Mouse (Mus musculus) CH12.LX (cell line): ENCODE measurements around the gene Thap2. TPM values are rescaled to one million over a fixed set of nuclear protein-coding genes. Genes with fewer than 3 reads are reported as not detected.

Experiments used
- DNase-seq: peaks from one replicate; pipeline ENCODE4 v3.0.0-alpha.2; 2013; ENCODE audit errors: extremely low read depth
- H3K27ac ChIP-seq: 2 replicates; pipeline ENCODE4 v1.5.1; 2012; ENCODE audit warnings: low read depth, mild to moderate bottlenecking, control low read depth, moderate library complexity; ENCODE audit not compliant: insufficient read depth
- H3K27me3 ChIP-seq: replicated peaks from 2 replicates; pipeline ENCODE3; 2012; ENCODE audit warnings: inconsistent platforms
- H3K36me3 ChIP-seq, 2 experiments: replicated peaks in 1 of 2; 2 replicates each; pipeline versions ENCODE3 to v1.6.1; 2012; ENCODE audit warnings: inconsistent platforms in 1 of 2, low read length in 1 of 2, mild to moderate bottlenecking in 1 of 2, mixed read lengths in 1 of 2, moderate library complexity in 1 of 2; ENCODE audit not compliant: control insufficient read depth in 1 of 2, insufficient read depth in 1 of 2
- H3K4me1 ChIP-seq, 2 experiments: 2 replicates each; pipeline ENCODE4 v1.6.1; 2012; ENCODE audit warnings: inconsistent platforms in 1 of 2, moderate library complexity in 1 of 2; ENCODE audit not compliant: insufficient read depth in 2 of 2, control insufficient read depth in 1 of 2
- H3K4me2 ChIP-seq: 2 replicates; pipeline ENCODE4 v1.6.1; 2012; ENCODE audit warnings: low read depth, mild to moderate bottlenecking, control low read depth; ENCODE audit not compliant: poor library complexity, insufficient read depth, severe bottlenecking
- H3K4me3 ChIP-seq, 3 experiments: fragments of 150-350 bp in 1 of 3; sonication (generic) in 1 of 3; replicated peaks in 1 of 3; 2 replicates each; pipeline versions ENCODE3 to v1.5.1; 2011 to 2012; ENCODE audit warnings: low read depth in 2 of 3, low read length in 2 of 3, mild to moderate bottlenecking in 2 of 3, moderate library complexity in 2 of 3, control low read depth in 1 of 3, improper control_type of control experiment in 1 of 3, inconsistent platforms in 1 of 3, mixed read lengths in 1 of 3; ENCODE audit not compliant: poor library complexity in 1 of 3
- H3K79me2 ChIP-seq: replicated peaks from 2 replicates; pipeline ENCODE4 v1.6.1; 2012; ENCODE audit warnings: mild to moderate bottlenecking, moderate library complexity; ENCODE audit not compliant: control insufficient read depth, poor library complexity, insufficient read depth, severe bottlenecking; ENCODE audit errors: extremely low read depth
- H3K9ac ChIP-seq: 2 replicates; pipeline ENCODE4 v1.6.1; 2012; ENCODE audit warnings: low read depth, mild to moderate bottlenecking, control low read depth, moderate library complexity; ENCODE audit not compliant: insufficient read depth
- H3K9me3 ChIP-seq: replicated peaks from 2 replicates; pipeline ENCODE3; 2012; ENCODE audit warnings: low read length, inconsistent platforms, mixed read lengths
- BHLHE40 ChIP-seq: IDR thresholded peaks from 2 replicates; pipeline ENCODE4 v1.6.1; 2011; ENCODE audit warnings: mild to moderate bottlenecking, low read depth, low read length, improper control_type of control experiment
- CHD1 ChIP-seq: IDR thresholded peaks from 2 replicates; pipeline ENCODE4 v1.6.1; 2012; ENCODE audit warnings: low read depth, low read length, improper control_type of control experiment, inconsistent platforms
- CHD2 ChIP-seq: IDR thresholded peaks from 2 replicates; pipeline ENCODE4 v1.6.1; 2011; ENCODE audit warnings: low read length, improper control_type of control experiment
- CTCF ChIP-seq, 2 experiments: IDR thresholded peaks in 1 of 2; conservative IDR thresholded peaks in 1 of 2; 2 replicates each; pipeline ENCODE4 v1.5.1; 2011 to 2012; ENCODE audit warnings: low read depth in 2 of 2, low read length in 2 of 2, improper control_type of control experiment in 1 of 2, inconsistent platforms in 1 of 2, mild to moderate bottlenecking in 1 of 2, moderate library complexity in 1 of 2
- EP300 ChIP-seq: IDR thresholded peaks from 2 replicates; pipeline ENCODE4 v1.6.1; 2011; ENCODE audit warnings: low read length, improper control_type of control experiment
- ETS1 ChIP-seq: conservative IDR thresholded peaks from 2 replicates; pipeline ENCODE4 v1.6.1; 2012; ENCODE audit warnings: low read depth, mild to moderate bottlenecking, inconsistent platforms, low read length, improper control_type of control experiment, moderate library complexity
- GABPA ChIP-seq: IDR thresholded peaks from 2 replicates; pipeline ENCODE4 v1.6.1; 2012; ENCODE audit warnings: low read depth, low read length, improper control_type of control experiment, inconsistent platforms; ENCODE audit not compliant: insufficient replicate concordance
- HCFC1 ChIP-seq: IDR thresholded peaks from 2 replicates; pipeline ENCODE4 v1.6.1; 2012; ENCODE audit warnings: low read depth, mild to moderate bottlenecking, inconsistent platforms, low read length, improper control_type of control experiment
- IRF4 ChIP-seq: IDR thresholded peaks from 2 replicates; pipeline ENCODE4 v1.6.1; 2014; ENCODE audit warnings: low read depth, mild to moderate bottlenecking, inconsistent platforms, low read length, improper control_type of control experiment
- JUN ChIP-seq: IDR thresholded peaks from 2 replicates; pipeline ENCODE4 v1.6.1; 2011; ENCODE audit warnings: low read depth, mild to moderate bottlenecking, low read length, improper control_type of control experiment, moderate library complexity; ENCODE audit not compliant: insufficient read depth
- KAT2A ChIP-seq: IDR thresholded peaks from 2 replicates; pipeline ENCODE4 v1.6.1; 2012; ENCODE audit warnings: low read length, improper control_type of control experiment, inconsistent platforms; ENCODE audit not compliant: insufficient replicate concordance
- MAFK ChIP-seq: IDR thresholded peaks from 2 replicates; pipeline ENCODE4 v1.6.1; 2011; ENCODE audit warnings: low read length, improper control_type of control experiment; ENCODE audit not compliant: insufficient replicate concordance
- MAX ChIP-seq: IDR thresholded peaks from 2 replicates; pipeline ENCODE4 v1.6.1; 2011; ENCODE audit warnings: low read length, improper control_type of control experiment
- MAZ ChIP-seq: IDR thresholded peaks from 2 replicates; pipeline ENCODE4 v1.6.1; 2012; ENCODE audit warnings: low read depth, mild to moderate bottlenecking, inconsistent platforms, low read length, improper control_type of control experiment, moderate library complexity
- MEF2A ChIP-seq: IDR thresholded peaks from 2 replicates; pipeline ENCODE4 v1.6.1; 2014; ENCODE audit warnings: low read depth, mild to moderate bottlenecking, inconsistent platforms, low read length, improper control_type of control experiment, borderline replicate concordance
- MXI1 ChIP-seq: IDR thresholded peaks from 2 replicates; pipeline ENCODE4 v1.6.1; 2011; ENCODE audit warnings: mild to moderate bottlenecking, low read depth, low read length, improper control_type of control experiment
- MYC ChIP-seq: IDR thresholded peaks from 2 replicates; pipeline ENCODE4 v1.6.1; 2011; ENCODE audit warnings: low read depth, mild to moderate bottlenecking, improper control_type of control experiment, low read length
- NELFE ChIP-seq: IDR thresholded peaks from 2 replicates; pipeline ENCODE4 v1.6.1; 2011; ENCODE audit warnings: low read depth, low read length, improper control_type of control experiment
- NRF1 ChIP-seq: IDR thresholded peaks from 2 replicates; pipeline ENCODE4 v1.6.1; 2014; ENCODE audit warnings: low read depth, mild to moderate bottlenecking, inconsistent platforms, low read length, improper control_type of control experiment, moderate library complexity
- PAX5 ChIP-seq: IDR thresholded peaks from 2 replicates; pipeline ENCODE4 v1.6.1; 2012; ENCODE audit warnings: low read length, inconsistent platforms, mixed read lengths
- POLR2A ChIP-seq: IDR thresholded peaks from 2 replicates; pipeline ENCODE4 v1.6.1; 2011; ENCODE audit warnings: low read depth, mild to moderate bottlenecking, improper control_type of control experiment, low read length
- POLR2AphosphoS2 ChIP-seq: IDR thresholded peaks from 2 replicates; pipeline ENCODE4 v1.6.1; 2011; ENCODE audit warnings: low read depth, low read length, improper control_type of control experiment
- RAD21 ChIP-seq: IDR thresholded peaks from 2 replicates; pipeline ENCODE4 v1.6.1; 2011; ENCODE audit warnings: low read depth, mild to moderate bottlenecking, low read length, improper control_type of control experiment, moderate library complexity
- SIN3A ChIP-seq: IDR thresholded peaks from 2 replicates; pipeline ENCODE4 v1.6.1; 2012; ENCODE audit warnings: low read length, improper control_type of control experiment, inconsistent platforms
- SMC3 ChIP-seq: IDR thresholded peaks from 2 replicates; pipeline ENCODE4 v1.6.1; 2011; ENCODE audit warnings: low read depth, low read length, improper control_type of control experiment
- TBP ChIP-seq: conservative IDR thresholded peaks from 2 replicates; pipeline ENCODE4 v1.6.1; 2011; ENCODE audit warnings: low read depth, low read length, improper control_type of control experiment
- TCF12 ChIP-seq: IDR thresholded peaks from 2 replicates; pipeline ENCODE4 v1.6.1; 2014; ENCODE audit warnings: low read depth, mild to moderate bottlenecking, inconsistent platforms, low read length, improper control_type of control experiment
- UBTF ChIP-seq: IDR thresholded peaks from 2 replicates; pipeline ENCODE4 v1.6.1; 2012; ENCODE audit warnings: low read depth, mild to moderate bottlenecking, inconsistent platforms, low read length, improper control_type of control experiment, moderate library complexity
- USF2 ChIP-seq: conservative IDR thresholded peaks from 2 replicates; pipeline ENCODE4 v1.6.1; 2011; ENCODE audit warnings: low read depth, low read length, improper control_type of control experiment
- ZC3H11A ChIP-seq: IDR thresholded peaks from 2 replicates; pipeline ENCODE4 v1.6.1; 2012; ENCODE audit warnings: low read depth, mild to moderate bottlenecking, inconsistent platforms, low read length, improper control_type of control experiment
- ZKSCAN1 ChIP-seq: IDR thresholded peaks from 2 replicates; pipeline ENCODE4 v1.6.1; 2012; ENCODE audit warnings: low read depth, inconsistent platforms, low read length, improper control_type of control experiment, borderline replicate concordance
- dilution Hi-C: fragments of 300-500 bp; cut with MboI; formaldehyde crosslinking; loops from 2 replicates; pipeline ENCODE4 v1.14.3; 2020; ENCODE audit warnings: low sequenced_read_pairs; ENCODE audit not compliant: extremely low pct_unique_long_range_greater_than_20kb, extremely low pct_ligation_motif_present
- in situ Hi-C: fragments of 300-500 bp; cut with MboI; formaldehyde crosslinking; loops from 3 replicates; pipeline ENCODE4 v1.14.3; 2019; ENCODE audit warnings: low sequenced_read_pairs, low pct_ligation_motif_present, low pct_unique_long_range_greater_than_20kb, mixed read lengths
- polyA plus RNA-seq: library from polyadenylated mRNA; unstranded; fragments of >175 nt; gene quantifications from 2 replicates; pipeline ENCODE4 v1.2.1, GENCODE M21; 2012; ENCODE audit warnings: low read depth; ENCODE audit not compliant: insufficient read length
- total RNA-seq, 2 experiments: library from RNA; depleted of rRNA; stranded (reverse); fragments of 300-350 nt in 1 of 2; fragments of >200 nt in 1 of 2; gene quantifications; 2 replicates each; pipeline ENCODE4 v1.2.3; 2012 to 2014

The Thap2 gene
- total and polyA plus RNA-seq, 3 experiments: 4.8 to 11.3 (median 7.9) TPM

GRCm38 (mm10) chr10:115383644-115384220 is 511 bp downstream of the Thap2 start:
- DNase-seq: no peak
- in situ Hi-C loops (no loop called here), dilution Hi-C loops (no loop called here)

GRCm38 (mm10) chr10:115382846-115383643 is 1.2 kb downstream of the Thap2 start:
- in situ Hi-C loops: no loop called here
- H3K4me1 ChIP-seq: peaks cover 3 to 23% of the 10 kb centered on the region in 2 experiments
- peak overlapping the region; percentile 99 for H3K4me2 ChIP-seq
- H3K27ac ChIP-seq: peak overlapping the region; percentile 83
- peak overlapping the region; percentile 79 for H3K9ac ChIP-seq
- H3K27me3 ChIP-seq: no peaks in the 10 kb centered on the region
- no peaks in the 10 kb centered on the region for H3K9me3 ChIP-seq
- H3K79me2 ChIP-seq: peaks cover 71% of the 10 kb centered on the region
- H3K4me3 ChIP-seq: peak overlapping the region; percentile 81 to 96 (median 85)
- no peak for TF ChIP-seq MEF2A
- TF ChIP-seq CTCF (conservative IDR thresholded peaks at IDR 0.05 in 1 of 2, IDR thresholded peaks at IDR 0.05 in 1 of 2; ENCODE audit: low read depth in 2 of 2, low read length in 2 of 2): no peak
- peak; percentile 41; the same call in 1 of the 2 replicates for TF ChIP-seq HCFC1
- TF ChIP-seq KAT2A: no peak
- TF ChIP-seq SIN3A: peak; percentile 84
- no peak for TF ChIP-seq JUN
- TF ChIP-seq MAZ: 0 out of 2 replicates have a peak, but pooled peaks have one; percentile 43
- no peak for TF ChIP-seq PAX5
- TF ChIP-seq SMC3: no peak
- TF ChIP-seq EP300: 0 out of 2 replicates have a peak, but pooled peaks have one; percentile 37
- peak; percentile 47; the same call in 1 of the 2 replicates for TF ChIP-seq MAX
- TF ChIP-seq CHD1: peak; percentile 68
- TF ChIP-seq TBP: no peak
- no peak for TF ChIP-seq BHLHE40
- TF ChIP-seq, all 38 proteins: peak for 6
- H3K36me3 ChIP-seq: peaks cover 3 to 12% of the 10 kb centered on the region in 2 experiments
- DNase-seq: no peak
- dilution Hi-C loops: no loop called here

More at GRCm38 (mm10) chr10:115383644-115384220, 511 bp downstream of the Thap2 start:
- H3K9ac ChIP-seq: peak overlapping the region; percentile 79
- H3K4me3 ChIP-seq: peak overlapping the region; percentile 81 to 96 (median 85)
- peak overlapping the region; percentile 99; the same call in 1 of the 2 replicates for H3K4me2 ChIP-seq
- peaks cover 3 to 16% of the 10 kb centered on the region in 2 experiments for H3K36me3 ChIP-seq
- peaks cover 3 to 24% of the 10 kb centered on the region in 2 experiments for H3K4me1 ChIP-seq
- no peaks in the 10 kb centered on the region for H3K27me3 ChIP-seq
- TF ChIP-seq GABPA: no peak
- TF ChIP-seq USF2: no peak
- no peak for TF ChIP-seq POLR2AphosphoS2
- TF ChIP-seq MXI1: no peak
- no peak for TF ChIP-seq RAD21
- TF ChIP-seq IRF4: no peak; the same call in 1 of the 2 replicates
- no peak for TF ChIP-seq CTCF (conservative IDR thresholded peaks at IDR 0.05 in 1 of 2, IDR thresholded peaks at IDR 0.05 in 1 of 2; ENCODE audit: low read depth in 2 of 2, low read length in 2 of 2)
- 0 out of 2 replicates have a peak, but pooled peaks have one; percentile 13 for TF ChIP-seq MYC
- no peak for TF ChIP-seq BHLHE40
- no peak for TF ChIP-seq ZKSCAN1
- no peak for TF ChIP-seq KAT2A
- 0 out of 2 replicates have a peak, but pooled peaks have one; percentile 11 for TF ChIP-seq CHD1
- TF ChIP-seq POLR2A: no peak
- 0 out of 2 replicates have a peak, but pooled peaks have one; percentile 3 for TF ChIP-seq TBP
- no peak for TF ChIP-seq SIN3A
- TF ChIP-seq MAZ: no peak
- no peak for TF ChIP-seq MAFK
- no peak for TF ChIP-seq CHD2
- no peak for TF ChIP-seq TCF12
- no peak for TF ChIP-seq SMC3
- TF ChIP-seq NELFE: no peak
- no peak for TF ChIP-seq HCFC1
- no peak for TF ChIP-seq UBTF
- no peak for TF ChIP-seq ZC3H11A
- no peak for TF ChIP-seq NRF1
- TF ChIP-seq MEF2A: no peak
- TF ChIP-seq ETS1: no peak
- TF ChIP-seq, all 38 proteins: peak for 3
- no peaks in the 10 kb centered on the region for H3K9me3 ChIP-seq
- peak overlapping the region; percentile 83 for H3K27ac ChIP-seq
- H3K79me2 ChIP-seq: peaks cover 73% of the 10 kb centered on the region
